19 mouse cellular contexts compared by ENCODE assay signal in genomic region chr9:70598271-70598670, GRCm38 (mm10).
"Had no signal": no experiment of that assay in that cellular context is flagged by ENCODE, and none has a peak within 500 bp of the region (broad histone marks: within the 10 kb centered on the region; RNA-seq: fewer than 3 reads in every experiment).

No protein-coding gene starts in this region.

- H3K9ac ChIP-seq: lung, embryonic 14.5 days; midbrain, embryonic 12.5 days; neural tube, embryonic 13.5 days; neural tube, embryonic 15.5 days had no signal

- H3K27ac ChIP-seq: midbrain, embryonic 10.5 days; midbrain, embryonic 12.5 days; neural tube, embryonic 13.5 days; neural tube, embryonic 15.5 days had no signal

- H3K27me3 ChIP-seq: midbrain, embryonic 12.5 days; neural tube, embryonic 13.5 days; neural tube, embryonic 15.5 days had no signal

- H3K4me3 ChIP-seq: midbrain, embryonic 10.5 days; midbrain, embryonic 12.5 days; myocyte; neural tube, embryonic 13.5 days; neural tube, embryonic 15.5 days had no signal

- H3K9me3 ChIP-seq: midbrain, embryonic 10.5 days; midbrain, embryonic 12.5 days; neural tube, embryonic 13.5 days; neural tube, embryonic 15.5 days had no signal

- ATAC-seq: midbrain, embryonic 16.5 days had no signal

- H3K4me1 ChIP-seq: midbrain, embryonic 10.5 days; midbrain, embryonic 12.5 days; neural tube, embryonic 13.5 days; neural tube, embryonic 15.5 days had no signal

- DNase-seq: lung, adult 18-20 months; lung, embryonic 14.5 days; lung, postnatal 10 days; lung, postnatal 4 days; midbrain, embryonic 14.5 days; retina, postnatal 1 day; right cerebral cortex, adult 18-20 months; right cerebral cortex, postnatal 25 days; right cerebral cortex, postnatal 4 days; spleen, adult 18-20 months; thymus, adult 18-20 months; thymus, postnatal 14 days; thymus, postnatal 36 days had no signal

- H3K4me2 ChIP-seq: lung, embryonic 14.5 days; midbrain, embryonic 12.5 days; neural tube, embryonic 13.5 days; neural tube, embryonic 15.5 days had no signal
